Mouse (Mus musculus) liver, postnatal 0 days (tissue): ENCODE results near the gene Ccdc40. TPM values are rescaled to one million over a fixed set of nuclear protein-coding genes. Genes with fewer than 3 reads are reported as not detected.

ENCODE experiments used
- ATAC-seq: fragments of 200-750 bp; cut with Nextera tagmentation; 2 replicates; pipeline ENCODE4 v1.8.0; 2017; ENCODE audit warnings: mild to moderate bottlenecking, moderate library complexity
- DNase-seq: peaks from one replicate; pipeline ENCODE4 v3.0.0-alpha.2; 2016
- H3K27ac ChIP-seq: fragments of 300-500 bp; sonication (generic); 2 replicates; pipeline ENCODE4 v1.5.1; 2014; ENCODE audit warnings: antibody characterized with exemption, moderate library complexity, mild to moderate bottlenecking, low read depth
- H3K27me3 ChIP-seq: fragments of 300-500 bp; sonication (generic); 2 replicates; pipeline ENCODE4 v1.6.1; 2014; ENCODE audit warnings: low read length, control low read depth, mixed read lengths; ENCODE audit not compliant: insufficient read depth
- H3K36me3 ChIP-seq: fragments of 300-500 bp; sonication (generic); replicated peaks from 2 replicates; pipeline ENCODE4 v1.6.1; 2014; ENCODE audit warnings: mild to moderate bottlenecking, control low read depth, low read length, moderate library complexity, mixed read lengths; ENCODE audit not compliant: insufficient read depth
- H3K4me1 ChIP-seq: fragments of 300-500 bp; sonication (generic); 2 replicates; pipeline ENCODE4 v1.6.1; 2014; ENCODE audit warnings: antibody characterized with exemption, mild to moderate bottlenecking, control low read depth; ENCODE audit not compliant: insufficient read depth
- H3K4me2 ChIP-seq: fragments of 300-500 bp; sonication (generic); 2 replicates; pipeline ENCODE4 v1.6.1; 2014; ENCODE audit warnings: low read depth, mild to moderate bottlenecking, low read length, moderate library complexity, mixed read lengths
- H3K4me3 ChIP-seq: fragments of 300-500 bp; sonication (generic); 2 replicates; pipeline ENCODE4 v1.5.1; 2014; ENCODE audit warnings: low read depth, low read length
- H3K9ac ChIP-seq: fragments of 300-500 bp; sonication (generic); replicated peaks from 2 replicates; pipeline ENCODE4 v1.6.1; 2014; ENCODE audit warnings: mild to moderate bottlenecking, moderate library complexity
- H3K9me3 ChIP-seq: fragments of 300-500 bp; sonication (generic); 2 replicates; pipeline ENCODE4 v1.6.1; 2016; ENCODE audit warnings: mild to moderate bottlenecking, control low read depth, low read length, mixed read lengths
- CTCF ChIP-seq: sonication (generic); IDR thresholded peaks from 2 replicates; pipeline ENCODE4 v1.5.1; 2016; ENCODE audit warnings: antibody characterized with exemption, low read depth
- EP300 ChIP-seq: IDR thresholded peaks from 2 replicates; pipeline ENCODE4 v1.6.1; 2016; ENCODE audit warnings: antibody characterized with exemption, low read depth, mild to moderate bottlenecking
- WGBS: fragments of 180-500 bp; shearing (Covaris S2); extraction: QIAGEN DNeasy Blood & Tissue Kit; methylation state at CpG from one replicate; pipeline ENCODE4 v1.1.7; 2014; ENCODE audit not compliant: insufficient replicate concordance; 5-methylcytosine and 5-hydroxymethylcytosine counted together
- polyA plus RNA-seq: library from polyadenylated mRNA; unstranded; fragments of >200 nt; fragmentation: Nextera tagmentation; extraction: Ambion mirVana; gene quantifications from 2 replicates; pipeline ENCODE4 v1.2.1, GENCODE M21; 2015

Ccdc40 gene
- polyA plus RNA-seq, 1 experiment from 2014 or later = 0.95 TPM

DNA sequence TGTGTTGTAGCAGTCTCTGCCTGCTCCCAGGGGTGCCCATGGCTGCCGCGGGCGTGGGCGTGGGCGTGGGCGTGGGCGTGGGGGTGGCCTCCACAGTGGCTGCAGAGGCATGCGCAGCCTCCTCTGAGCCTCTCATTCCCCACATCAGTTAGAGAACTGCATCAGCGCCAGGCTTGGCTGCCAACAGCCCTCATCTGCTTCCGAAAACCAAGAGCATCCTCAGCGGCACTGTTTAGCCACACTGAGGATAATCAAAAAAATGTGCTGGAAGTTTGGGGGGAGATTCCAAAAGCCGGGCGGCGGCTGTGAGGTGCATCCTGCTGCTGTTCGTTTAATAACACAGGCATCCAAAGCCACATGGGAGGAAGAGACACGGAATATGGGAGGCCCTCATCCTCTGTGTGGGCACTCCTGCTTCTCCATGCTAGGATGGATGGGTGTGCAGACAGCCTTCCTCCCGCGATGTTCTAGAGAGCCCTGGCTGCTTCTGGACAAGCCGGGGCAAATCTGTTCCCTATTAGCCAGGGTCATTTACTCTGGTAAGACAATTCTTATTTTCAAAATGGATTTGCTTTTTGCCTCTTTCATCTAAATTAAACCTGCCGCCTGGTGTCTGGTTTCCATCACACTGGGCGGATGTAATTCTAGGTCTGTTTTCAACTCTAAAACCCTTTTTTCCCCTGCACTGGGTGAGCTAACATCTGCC is 16.6 kb upstream of the Ccdc40 start:
- 83% methylated on average over 21 of the region's 21 CpGs for WGBS
- H3K4me3 ChIP-seq = no peak overlapping the region
- H3K9me3 ChIP-seq = no peaks in the 10 kb centered on the region
- no peak overlapping the region for H3K9ac ChIP-seq
- peaks cover 25% of the 10 kb centered on the region for H3K4me1 ChIP-seq
- ATAC-seq = no peak
- H3K27me3 ChIP-seq = no peaks in the 10 kb centered on the region
- no peak for DNase-seq
- no peak overlapping the region for H3K27ac ChIP-seq
- peaks cover 2% of the 10 kb centered on the region; the same call in 1 of the 2 replicates for H3K36me3 ChIP-seq
- H3K4me2 ChIP-seq = no peak overlapping the region
- TF ChIP-seq EP300 (no peak), CTCF (no peak)

DNA sequence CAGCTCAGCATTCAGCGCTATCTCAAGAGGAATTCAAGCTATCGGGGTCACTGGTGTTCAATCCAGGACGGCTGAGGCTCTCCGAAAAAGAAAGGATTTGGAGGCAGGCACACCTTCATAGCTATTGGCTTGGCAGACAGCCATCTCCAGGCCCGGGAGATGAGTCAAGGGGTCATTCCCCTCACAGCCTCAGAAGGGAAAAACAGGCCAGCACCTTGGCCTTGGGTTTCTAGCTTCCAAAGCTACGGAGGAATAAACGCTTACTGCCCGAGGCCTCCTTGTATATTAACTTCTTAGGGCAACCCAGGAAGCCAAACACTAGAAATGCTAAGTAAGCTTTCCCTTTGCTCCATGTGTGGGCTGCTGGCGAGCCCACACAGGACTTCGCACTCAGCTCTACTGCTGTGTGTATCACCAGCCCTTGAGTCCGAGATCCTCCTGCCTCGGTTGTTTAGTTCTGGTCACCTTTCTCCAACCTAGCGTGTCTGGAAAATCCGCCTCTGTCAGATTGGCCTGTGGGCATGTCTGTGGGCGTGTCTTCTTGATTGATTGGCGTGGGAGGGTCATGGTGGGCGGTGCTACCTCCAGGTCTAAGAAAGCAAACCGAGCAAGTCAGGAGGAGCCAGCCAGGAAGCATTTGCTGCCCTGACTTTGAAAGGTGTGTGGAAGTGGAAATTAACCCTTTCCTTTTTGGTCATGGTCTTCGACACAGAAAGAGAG is 15.0 kb upstream of the Ccdc40 start:
- peak; percentile 58 for DNase-seq
- no peaks in the 10 kb centered on the region for H3K27me3 ChIP-seq
- H3K27ac ChIP-seq = peak overlapping the region; percentile 78
- 0 out of 2 replicates have a peak, but pooled peaks cover 2% of the 10 kb centered on the region for H3K36me3 ChIP-seq
- no peaks in the 10 kb centered on the region for H3K9me3 ChIP-seq
- peak overlapping the region; percentile 18; the same call in 1 of the 2 replicates for H3K4me2 ChIP-seq
- TF ChIP-seq CTCF (no peak), EP300 (no peak)
- 59% methylated on average over 19 of the region's 19 CpGs for WGBS
- H3K4me1 ChIP-seq = peaks cover 25% of the 10 kb centered on the region
- ATAC-seq = peak; percentile 24; the same call in 1 of the 2 replicates
- no peak overlapping the region for H3K4me3 ChIP-seq
- H3K9ac ChIP-seq = no peak overlapping the region

DNA sequence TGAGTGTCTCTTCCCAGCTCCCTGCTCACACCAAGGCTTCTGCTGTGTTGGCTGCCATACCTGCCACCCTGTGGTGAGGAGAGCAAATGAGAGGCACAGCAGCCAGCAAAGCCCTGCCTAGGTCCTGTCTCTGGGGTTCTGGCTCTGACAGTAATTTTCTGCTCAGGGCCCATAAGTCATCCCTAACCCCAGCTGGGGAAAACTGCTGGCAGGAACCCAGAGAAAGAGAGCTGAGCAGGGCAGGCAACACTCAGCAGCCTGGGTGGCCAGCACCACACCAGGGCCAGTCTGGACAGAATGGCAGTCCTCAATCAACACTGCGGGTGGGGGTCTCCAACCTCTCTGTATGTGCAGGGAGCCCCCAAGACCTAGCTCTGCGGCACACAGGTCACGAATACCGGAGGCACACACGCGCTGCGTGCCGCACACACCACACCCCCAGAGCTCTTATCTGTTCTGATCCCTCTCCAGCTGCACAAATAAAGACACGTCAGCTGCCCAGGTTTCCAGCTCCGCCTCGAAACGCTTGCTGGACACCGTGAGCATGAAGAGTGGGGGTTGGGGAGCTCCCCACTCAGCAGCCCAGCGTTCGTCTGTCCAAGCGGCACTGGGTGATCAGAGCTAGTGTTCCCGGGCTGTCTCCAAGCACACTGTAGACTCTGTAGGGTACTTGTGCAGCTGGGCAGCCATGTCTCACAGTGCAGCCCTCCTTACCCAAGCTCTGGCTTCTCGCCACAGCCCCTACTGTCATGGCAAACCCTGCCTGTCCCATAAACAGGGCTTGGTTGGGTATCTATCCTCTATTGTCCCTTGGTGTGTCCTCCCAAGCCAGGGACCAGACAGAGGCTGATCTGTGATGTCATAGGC is 13.1 kb upstream of the Ccdc40 start:
- peak; percentile 76 for DNase-seq
- TF ChIP-seq CTCF = peak; percentile 29
- no peak; the same call in 1 of the 2 replicates for TF ChIP-seq EP300
- Histone ChIP-seq H3K4me3 (peak overlapping the region; percentile 15; the same call in 1 of the 2 replicates), H3K4me1 (peaks cover 28% of the 10 kb centered on the region), H3K9me3 (no peaks in the 10 kb centered on the region), H3K36me3 (no peaks in the 10 kb centered on the region), H3K9ac (peak overlapping the region; percentile 61), H3K4me2 (peak overlapping the region; percentile 64), H3K27me3 (no peaks in the 10 kb centered on the region), H3K27ac (peak overlapping the region; percentile 87)
- whole genome bisulfite sequencing = 7% methylated on average over 18 of the region's 18 CpGs
- ATAC-seq = peak; percentile 89

DNA sequence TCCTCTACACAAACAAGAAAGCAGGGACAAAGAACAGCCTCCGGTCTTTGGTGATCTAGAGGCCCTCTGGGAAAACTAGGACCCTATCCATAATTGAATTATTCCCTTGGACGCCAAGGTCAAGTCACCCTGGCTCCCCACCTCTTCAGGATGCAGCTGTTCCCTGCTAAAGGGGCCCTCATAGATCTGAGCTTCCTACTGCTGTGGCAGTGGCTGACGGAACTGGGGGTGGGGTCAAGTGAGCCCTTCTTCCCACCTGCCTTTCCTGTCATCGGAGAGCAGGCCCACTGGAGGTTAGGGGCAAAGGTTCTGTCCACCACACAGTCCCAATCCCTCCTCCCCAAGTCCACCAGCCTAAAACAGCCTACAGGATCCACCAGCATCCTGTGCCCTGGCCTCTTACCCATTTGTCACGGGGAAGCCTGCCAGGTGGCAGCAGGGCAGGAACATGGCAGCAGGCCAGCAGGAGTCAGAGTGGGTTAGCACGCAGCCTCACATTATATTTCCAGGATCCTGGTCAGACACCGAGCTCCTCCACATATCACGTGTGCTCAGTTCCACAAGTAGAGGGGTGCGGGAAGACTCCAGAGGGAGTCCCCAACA is 12.4 kb upstream of the Ccdc40 start:
- DNase-seq = peak; percentile 52
- 43% methylated on average over 9 of the region's 9 CpGs for WGBS
- Histone ChIP-seq H3K9me3 (no peaks in the 10 kb centered on the region), H3K27me3 (no peaks in the 10 kb centered on the region), H3K4me2 (peak overlapping the region; percentile 64), H3K27ac (peak overlapping the region; percentile 87), H3K9ac (peak overlapping the region; percentile 27; the same call in 1 of the 2 replicates), H3K4me3 (no peak overlapping the region), H3K4me1 (peaks cover 28% of the 10 kb centered on the region), H3K36me3 (no peaks in the 10 kb centered on the region)
- peak; percentile 18 for ATAC-seq
- TF ChIP-seq EP300 (no peak), CTCF (no peak)

DNA sequence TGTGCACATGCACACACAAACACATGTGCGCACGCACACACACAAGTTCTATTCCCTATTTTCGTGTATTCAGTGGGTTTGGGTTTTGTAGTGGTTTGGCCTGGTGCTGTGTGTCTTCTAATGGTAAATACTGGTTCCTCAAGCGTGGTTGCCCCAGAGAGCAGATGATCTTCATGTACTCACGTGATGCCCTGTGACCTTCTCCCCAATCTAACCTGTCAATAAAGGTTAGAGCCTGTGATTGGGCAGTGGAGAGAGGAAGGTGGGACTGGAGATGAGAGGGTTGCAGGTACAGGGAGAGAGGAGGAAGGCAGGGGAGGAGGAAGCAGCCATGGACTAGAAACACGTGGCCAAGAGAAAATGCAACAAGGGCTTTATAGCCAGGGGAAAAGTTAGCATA is 10.5 kb upstream of the Ccdc40 start:
- Histone ChIP-seq H3K27ac (no peak overlapping the region), H3K36me3 (no peaks in the 10 kb centered on the region), H3K9ac (no peak overlapping the region), H3K4me2 (no peak overlapping the region), H3K4me1 (peaks cover 28% of the 10 kb centered on the region), H3K4me3 (no peak overlapping the region), H3K9me3 (no peaks in the 10 kb centered on the region), H3K27me3 (no peaks in the 10 kb centered on the region)
- ATAC-seq (no peak), DNase-seq (no peak)
- 66% methylated on average over 6 of the region's 6 CpGs for WGBS
- TF ChIP-seq CTCF (no peak), EP300 (no peak)
